Mouse (Mus musculus): Measurements from ENCODE around the gene Epha4. TPM values are rescaled to one million over a fixed set of nuclear protein-coding genes. Genes with fewer than 3 reads are reported as not detected.

Epha4 gene
- polyA plus RNA-seq, 1 experiment: not detected

DNA sequence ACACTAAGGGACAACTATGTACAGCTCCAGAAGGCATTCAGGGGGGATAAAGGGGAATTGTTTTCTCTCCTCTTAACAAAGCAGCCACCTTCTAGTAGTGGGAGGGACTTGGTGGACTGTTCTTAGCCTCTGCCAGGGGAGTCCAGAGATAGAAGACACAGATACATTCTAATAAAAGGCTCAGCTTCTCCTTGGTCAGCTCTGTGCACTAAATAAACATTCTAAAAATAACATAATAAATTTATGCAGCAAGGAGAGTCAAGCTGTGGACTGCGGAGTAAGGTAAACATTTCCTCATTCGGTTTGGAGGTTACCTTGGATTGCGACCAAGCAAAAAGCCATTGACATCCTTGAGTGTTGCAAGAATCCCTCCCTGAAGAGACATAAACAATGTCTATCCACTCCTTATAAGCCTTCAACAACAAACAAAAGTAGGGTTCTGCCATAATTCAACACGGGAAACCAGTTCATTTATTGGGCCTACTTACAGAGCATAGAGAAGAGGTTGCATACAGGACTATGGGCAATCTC, 196.2 kb downstream of the Epha4 start:
- TF ChIP-seq CTCF (IDR thresholded peaks at IDR 0.05; ENCODE audit: insufficient read depth, low read depth, low read length): no peak
- H3K4me1 ChIP-seq (ENCODE audit: control insufficient read depth, insufficient read depth, low read length): no peaks in the 10 kb centered on the region
- H3K4me3 ChIP-seq (ENCODE audit: insufficient read depth, low read depth, low read length): no peak overlapping the region
- WGBS: 76% methylated on average over 4 of the region's 4 CpGs
- H3K27ac ChIP-seq (ENCODE audit: insufficient read depth, low read depth, low read length): no peak overlapping the region
